Mouse (Mus musculus) embryonic fibroblast, embryonic 13.5 days (primary cell): ENCODE results near the gene Ppp2r3d.

Source experiments
- CTCF ChIP-seq: IDR thresholded peaks from 2 replicates; pipeline ENCODE4 v1.5.1; 2011; ENCODE audit warnings: mild to moderate bottlenecking, control low read depth, low read length, moderate library complexity, borderline replicate concordance; ENCODE audit not compliant: insufficient read depth
- POLR2A ChIP-seq: IDR thresholded peaks from 2 replicates; pipeline ENCODE4 v1.6.1; 2011; ENCODE audit warnings: low read depth, mild to moderate bottlenecking, control low read depth, low read length, moderate library complexity

DNA sequence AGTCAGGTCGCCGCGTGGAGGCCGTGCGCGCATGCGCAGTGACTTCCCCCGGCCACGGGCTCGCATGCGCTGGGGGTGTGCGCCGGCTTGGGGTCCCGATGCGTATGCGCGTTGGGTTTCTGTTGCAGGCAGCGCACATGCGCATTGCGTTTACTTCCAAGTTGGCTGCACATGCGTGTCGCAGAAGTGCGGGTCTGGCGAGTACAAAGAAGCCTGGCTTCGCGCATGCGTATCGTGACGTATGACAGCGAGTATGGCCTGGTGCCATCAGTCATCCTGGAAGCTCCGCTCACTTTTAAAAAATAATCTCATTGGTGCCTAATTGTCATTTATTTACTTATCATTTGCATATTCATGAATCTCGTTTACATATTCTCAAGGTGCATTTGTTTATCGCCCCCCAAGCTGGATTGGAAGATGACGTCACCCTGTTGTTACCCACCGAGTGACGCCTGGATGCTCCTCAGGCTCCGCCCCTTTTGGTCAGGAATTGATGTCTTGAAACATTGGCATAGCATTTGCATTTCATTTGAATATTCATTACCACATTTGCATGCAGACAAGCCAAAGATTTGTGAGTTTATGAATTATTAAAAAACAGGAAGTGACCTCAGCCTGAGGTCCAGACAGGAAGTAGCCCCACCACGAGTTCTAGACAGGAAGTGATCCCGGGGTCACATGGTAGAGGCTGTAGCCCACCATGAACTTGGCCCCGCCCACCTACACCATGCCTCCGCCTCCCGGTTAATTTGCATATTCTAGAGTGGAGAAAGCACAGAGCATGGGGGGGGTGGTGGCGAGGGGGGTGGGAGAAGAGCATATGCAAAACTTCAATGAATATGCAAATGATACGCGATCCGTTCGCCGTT lies 51.9 kb downstream of the Ppp2r3d start:
- no peak for TF ChIP-seq CTCF
- TF ChIP-seq POLR2A = peak; percentile 47; the same call in 1 of the 2 replicates
